Mouse (Mus musculus): ENCODE measurements at regions not wholly inside any gene's neighbourhood (a gene's known extent, or its start where the extent isn't known, plus 50 kb on each side); places are given as distances from the start of the nearest gene placed in this dataset.

GRCm38 (mm10) chr10:35654548-35655180, 57.0 kb downstream of the Amd2 start:
- H3K4me1 ChIP-seq (ENCODE audit: insufficient read depth, low read length), result no peaks in the 10 kb centered on the region
- no peak; the same call in 1 of the 2 replicates for TF ChIP-seq CTCF (IDR thresholded peaks at IDR 0.05)
- no peak overlapping the region for H3K9ac ChIP-seq (replicated peaks; ENCODE audit: low read length, poor library complexity, severe bottlenecking)
- no peak overlapping the region for H3K4me2 ChIP-seq (ENCODE audit: low read depth, low read length, poor library complexity, severe bottlenecking)
- H3K9me3 ChIP-seq (ENCODE audit: low read length), result no peaks in the 10 kb centered on the region
- H3K27me3 ChIP-seq (ENCODE audit: insufficient read depth, low read length), result no peaks in the 10 kb centered on the region
- H3K36me3 ChIP-seq (ENCODE audit: insufficient read depth, low read length), result no peaks in the 10 kb centered on the region
- ATAC-seq (ENCODE audit: low FRiP score) (peak; percentile 41; the same call in 1 of the 2 replicates), DNase-seq (ENCODE audit: low spot score) (peak; percentile 80)
- no peak overlapping the region for H3K27ac ChIP-seq (ENCODE audit: low read depth, low read length)
- no peak overlapping the region for H3K4me3 ChIP-seq (ENCODE audit: low read depth, low read length)

DNA sequence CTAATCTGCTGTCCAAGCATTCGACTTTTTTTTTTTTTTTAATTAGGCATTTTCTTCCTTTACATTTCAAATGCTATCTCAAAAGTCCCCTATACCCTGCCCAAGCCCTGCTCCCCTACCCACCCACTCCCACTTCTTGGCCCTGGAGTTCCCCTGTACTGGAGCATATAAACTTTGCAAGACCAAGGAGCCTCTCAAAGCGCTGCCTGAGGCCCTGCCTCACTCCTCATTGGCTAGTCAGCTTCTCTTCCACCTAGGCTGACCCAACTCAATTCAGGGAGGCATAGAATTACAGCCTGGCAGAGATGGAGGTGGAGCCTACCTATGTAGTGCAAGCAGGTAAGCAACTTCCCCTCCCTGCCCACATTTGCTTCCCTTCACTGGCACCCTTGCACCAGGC, 61.8 kb downstream of the Amd2 start:
- no peak overlapping the region for H3K4me2 ChIP-seq (ENCODE audit: low read depth, low read length, poor library complexity, severe bottlenecking)
- no peaks in the 10 kb centered on the region for H3K36me3 ChIP-seq (ENCODE audit: insufficient read depth, low read length)
- TF ChIP-seq CTCF (IDR thresholded peaks at IDR 0.05), result no peak
- no peaks in the 10 kb centered on the region for H3K9me3 ChIP-seq (ENCODE audit: low read length)
- H3K27ac ChIP-seq (ENCODE audit: low read depth, low read length), result no peak overlapping the region
- whole genome bisulfite sequencing, result 64% methylated on average over 2 of the region's 2 CpGs
- no peak overlapping the region for H3K4me3 ChIP-seq (ENCODE audit: low read depth, low read length)
- H3K9ac ChIP-seq (replicated peaks; ENCODE audit: low read length, poor library complexity, severe bottlenecking), result no peak overlapping the region
- no peak for ATAC-seq (ENCODE audit: low FRiP score)
- no peaks in the 10 kb centered on the region for H3K27me3 ChIP-seq (ENCODE audit: insufficient read depth, low read length)
- no peak for DNase-seq (ENCODE audit: low spot score)
- no peaks in the 10 kb centered on the region for H3K4me1 ChIP-seq (ENCODE audit: insufficient read depth, low read length)

DNA sequence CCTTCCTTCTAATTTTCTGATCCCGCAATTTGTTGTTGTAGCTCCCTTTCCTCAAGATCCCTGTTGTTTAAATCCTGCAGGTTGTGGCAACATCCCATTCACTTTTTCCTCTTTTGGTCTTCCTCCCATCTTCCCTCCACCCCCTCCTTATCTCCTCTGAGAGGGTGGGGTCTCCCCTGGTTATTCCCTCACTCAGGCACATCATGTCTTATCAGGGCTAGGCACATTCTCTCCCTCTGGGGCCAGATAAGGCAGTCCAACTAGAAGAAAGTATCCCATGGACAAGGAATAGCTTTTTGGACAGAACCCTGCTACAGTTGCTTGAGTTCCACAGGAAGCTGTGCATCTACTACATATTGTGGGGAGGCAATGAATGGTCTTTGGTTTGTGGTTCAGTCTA, 90.8 kb downstream of the Amd2 start:
- Histone ChIP-seq H3K4me2 (ENCODE audit: low read depth, low read length, poor library complexity, severe bottlenecking) (no peak overlapping the region), H3K4me3 (ENCODE audit: low read depth, low read length) (no peak overlapping the region), H3K36me3 (ENCODE audit: insufficient read depth, low read length) (no peaks in the 10 kb centered on the region), H3K9me3 (ENCODE audit: low read length) (no peaks in the 10 kb centered on the region), H3K4me1 (ENCODE audit: insufficient read depth, low read length) (no peaks in the 10 kb centered on the region), H3K27ac (ENCODE audit: low read depth, low read length) (no peak overlapping the region), H3K9ac (replicated peaks; ENCODE audit: low read length, poor library complexity, severe bottlenecking) (no peak overlapping the region), H3K27me3 (ENCODE audit: insufficient read depth, low read length) (no peaks in the 10 kb centered on the region)
- DNase-seq (ENCODE audit: low spot score) (no peak), ATAC-seq (ENCODE audit: low FRiP score) (no peak)
- TF ChIP-seq CTCF (IDR thresholded peaks at IDR 0.05), result no peak
- WGBS, result 90% methylated on average over 1 of the region's 1 CpGs

DNA sequence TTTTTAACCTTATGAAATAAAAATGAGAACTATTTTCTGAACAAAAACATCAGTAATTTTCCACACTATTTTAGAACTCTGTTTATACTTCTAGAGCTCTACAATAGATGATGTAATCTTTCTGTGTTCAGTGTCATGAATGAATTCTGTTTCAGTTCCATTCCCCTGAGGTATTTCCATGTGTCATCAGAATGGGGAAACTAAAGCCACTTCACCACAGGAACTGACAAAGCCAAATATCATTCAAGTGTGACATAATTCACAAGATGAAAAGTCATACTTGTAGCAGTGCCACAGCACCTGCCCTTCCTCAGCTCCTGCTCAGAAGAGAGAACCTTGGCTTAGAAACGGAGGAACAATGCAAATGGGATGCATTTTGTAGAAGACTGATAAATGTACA, 125.4 kb downstream of the Amd2 start:
- Histone ChIP-seq H3K4me2 (ENCODE audit: low read depth, low read length, poor library complexity, severe bottlenecking) (no peak overlapping the region), H3K9me3 (ENCODE audit: low read length) (no peaks in the 10 kb centered on the region), H3K4me1 (ENCODE audit: insufficient read depth, low read length) (no peaks in the 10 kb centered on the region), H3K9ac (replicated peaks; ENCODE audit: low read length, poor library complexity, severe bottlenecking) (no peak overlapping the region), H3K27me3 (ENCODE audit: insufficient read depth, low read length) (no peaks in the 10 kb centered on the region), H3K36me3 (ENCODE audit: insufficient read depth, low read length) (no peaks in the 10 kb centered on the region), H3K4me3 (ENCODE audit: low read depth, low read length) (no peak overlapping the region), H3K27ac (ENCODE audit: low read depth, low read length) (no peak overlapping the region)
- no peak for ATAC-seq (ENCODE audit: low FRiP score)
- peak; percentile 30 for DNase-seq (ENCODE audit: low spot score)
- TF ChIP-seq CTCF (IDR thresholded peaks at IDR 0.05), result no peak
- WGBS, result 66% methylated on average over 1 of the region's 1 CpGs

All from midbrain, postnatal 0 days (tissue).